Mouse (Mus musculus): ENCODE data around the gene Ghrhr. TPM values are rescaled to one million over a fixed set of nuclear protein-coding genes. Genes with fewer than 3 reads are reported as not detected.

The Ghrhr gene
- total and polyA plus RNA-seq, 2 experiments, result 0.09 TPM; not detected in 1

DNA sequence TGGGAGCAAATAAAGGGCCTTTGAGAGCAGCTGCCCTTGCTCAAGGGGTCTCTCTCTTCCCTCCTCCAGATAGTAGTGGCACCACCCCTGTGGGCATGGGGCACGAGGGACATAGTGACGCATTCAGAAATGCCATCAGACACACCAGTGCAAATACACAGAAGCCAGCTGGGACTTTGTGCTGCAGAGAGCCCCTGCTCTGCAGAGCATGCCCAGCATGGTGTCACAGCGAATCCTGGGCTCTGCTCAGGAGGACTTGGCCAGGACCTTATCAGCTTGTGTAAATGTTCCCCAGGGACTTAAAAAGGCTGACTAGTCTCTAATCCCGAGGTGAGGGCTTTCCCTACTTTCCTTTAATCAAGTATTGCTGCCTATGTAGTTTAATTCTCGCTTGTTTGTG, 34.4 kb upstream of the Ghrhr start:
- no peak for TF ChIP-seq POLR2A (IDR thresholded peaks at IDR 0.05; ENCODE audit: extremely low read depth, insufficient read depth, low read length)
- TF ChIP-seq CTCF (IDR thresholded peaks at IDR 0.05; ENCODE audit: low read depth, low read length), result no peak
- Histone ChIP-seq H3K27ac (replicated peaks; ENCODE audit: insufficient read depth, low read depth, low read length) (no peak overlapping the region), H3K36me3 (ENCODE audit: control insufficient read depth, insufficient read depth, low read length) (no peaks in the 10 kb centered on the region), H3K79me2 (ENCODE audit: control insufficient read depth, insufficient read depth, low read length) (no peaks in the 10 kb centered on the region), H3K27me3 (ENCODE audit: control insufficient read depth, insufficient read depth, low read length) (no peaks in the 10 kb centered on the region), H3K9ac (ENCODE audit: low read depth, low read length) (no peak overlapping the region), H3K4me1 (ENCODE audit: control insufficient read depth, insufficient read depth, low read length) (peaks cover 2% of the 10 kb centered on the region; the same call in 1 of the 2 replicates), H3K4me3 (ENCODE audit: insufficient read depth, low read depth, low read length) (no peak overlapping the region)
- DNase-seq (ENCODE audit: extremely low read depth, low read depth, low spot score), result peak; percentile 78
- WGBS, result 9% methylated on average over 5 of the region's 5 CpGs

- 81% methylated on average over 9 of the region's 9 CpGs for WGBS
- Histone ChIP-seq H3K79me2 (ENCODE audit: control insufficient read depth, insufficient read depth, low read length) (no peaks in the 10 kb centered on the region), H3K4me3 (ENCODE audit: insufficient read depth, low read depth, low read length) (peak overlapping the region; percentile 40; the same call in 1 of the 2 replicates), H3K4me1 (ENCODE audit: control insufficient read depth, insufficient read depth, low read length) (peaks cover 2% of the 10 kb centered on the region; the same call in 1 of the 2 replicates), H3K27me3 (ENCODE audit: control insufficient read depth, insufficient read depth, low read length) (no peaks in the 10 kb centered on the region), H3K36me3 (ENCODE audit: control insufficient read depth, insufficient read depth, low read length) (no peaks in the 10 kb centered on the region), H3K9ac (ENCODE audit: low read depth, low read length) (no peak overlapping the region; the same call in 1 of the 2 replicates), H3K27ac (replicated peaks; ENCODE audit: insufficient read depth, low read depth, low read length) (no peak overlapping the region)
- DNase-seq (ENCODE audit: extremely low read depth, low read depth, low spot score), result no peak
- no peak for TF ChIP-seq POLR2A (IDR thresholded peaks at IDR 0.05; ENCODE audit: extremely low read depth, insufficient read depth, low read length)
Observed at GRCm38 (mm10) chr6:55342328-55342727, 33.8 kb upstream of the Ghrhr start.

DNA sequence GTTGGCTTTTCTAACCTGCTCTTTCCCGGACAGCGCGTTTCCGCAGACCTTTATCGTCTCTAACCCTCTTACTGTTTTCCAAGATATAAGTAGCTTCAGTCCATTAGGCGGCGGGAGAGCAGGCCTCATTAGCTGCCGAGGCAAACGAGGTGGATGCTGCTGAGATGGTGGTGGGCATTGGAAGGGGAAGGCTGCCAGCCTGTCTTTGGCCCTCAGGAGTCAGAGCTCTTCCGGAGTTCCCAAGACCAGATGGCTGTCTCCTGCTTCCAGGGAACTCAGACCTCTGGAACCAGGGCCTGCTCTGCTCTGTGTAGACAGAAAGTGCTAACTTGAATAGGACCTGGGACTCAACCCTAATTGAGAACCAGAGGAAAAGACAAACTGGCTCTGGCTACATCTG, 32.6 kb upstream of the Ghrhr start:
- DNase-seq (ENCODE audit: extremely low read depth, low read depth, low spot score), result no peak
- no peaks in the 10 kb centered on the region for H3K36me3 ChIP-seq (ENCODE audit: control insufficient read depth, insufficient read depth, low read length)

DNA sequence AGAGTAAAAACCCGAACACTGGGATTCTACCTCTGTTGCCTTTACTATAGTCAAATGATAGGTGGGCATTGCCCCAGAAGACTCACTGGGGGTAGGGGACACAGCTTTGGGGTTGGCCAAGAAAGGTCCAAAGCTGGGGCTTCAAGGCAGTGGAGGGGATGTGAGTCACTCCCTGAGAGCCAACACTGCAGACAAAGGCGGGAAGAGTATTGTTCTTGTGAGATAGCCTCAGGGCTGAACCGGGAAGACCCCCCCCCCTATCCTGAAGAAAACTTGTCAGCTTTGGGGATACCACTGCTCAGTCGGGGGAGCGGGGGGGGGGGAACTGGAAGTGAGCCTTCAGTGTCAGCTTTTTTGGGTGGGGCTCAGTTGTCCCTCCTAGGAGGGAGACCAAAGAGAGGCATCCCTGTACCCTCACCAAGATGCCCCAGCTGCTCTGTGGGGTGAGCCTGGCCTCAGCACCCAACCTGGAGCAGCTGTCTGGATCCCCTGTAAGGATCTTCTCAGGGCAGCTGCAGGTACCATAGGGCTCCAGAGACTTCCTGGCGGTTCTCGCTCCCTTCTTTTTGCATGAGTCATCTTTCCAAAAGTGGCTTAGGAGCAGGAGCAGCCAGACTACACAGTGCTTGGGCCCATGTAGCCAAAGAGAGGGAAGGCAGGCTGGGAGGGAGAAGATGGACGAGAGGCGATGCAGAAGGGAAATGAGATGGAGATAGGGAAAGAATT, 31.6 kb upstream of the Ghrhr start:
- 87% methylated on average over 9 of the region's 9 CpGs for WGBS
- Histone ChIP-seq H3K36me3 (ENCODE audit: control insufficient read depth, insufficient read depth, low read length) (no peaks in the 10 kb centered on the region), H3K9ac (ENCODE audit: low read depth, low read length) (no peak overlapping the region), H3K27ac (replicated peaks; ENCODE audit: insufficient read depth, low read depth, low read length) (no peak overlapping the region), H3K27me3 (ENCODE audit: control insufficient read depth, insufficient read depth, low read length) (no peaks in the 10 kb centered on the region), H3K4me1 (ENCODE audit: control insufficient read depth, insufficient read depth, low read length) (peaks cover 2% of the 10 kb centered on the region; the same call in 1 of the 2 replicates), H3K4me3 (ENCODE audit: insufficient read depth, low read depth, low read length) (no peak overlapping the region), H3K79me2 (ENCODE audit: control insufficient read depth, insufficient read depth, low read length) (no peaks in the 10 kb centered on the region)
- TF ChIP-seq POLR2A (IDR thresholded peaks at IDR 0.05; ENCODE audit: extremely low read depth, insufficient read depth, low read length) (no peak), CTCF (IDR thresholded peaks at IDR 0.05; ENCODE audit: low read depth, low read length) (no peak)
- no peak for DNase-seq (ENCODE audit: extremely low read depth, low read depth, low spot score)

More for the DNA sequence above, 32.6 kb upstream of the Ghrhr start:
- Histone ChIP-seq H3K4me3 (ENCODE audit: insufficient read depth, low read depth, low read length) (0 out of 2 replicates have a peak overlapping the region, but pooled peaks have one; percentile 12), H3K4me1 (ENCODE audit: control insufficient read depth, insufficient read depth, low read length) (peaks cover 2% of the 10 kb centered on the region; the same call in 1 of the 2 replicates), H3K27ac (replicated peaks; ENCODE audit: insufficient read depth, low read depth, low read length) (no peak overlapping the region; the same call in 1 of the 2 replicates), H3K27me3 (ENCODE audit: control insufficient read depth, insufficient read depth, low read length) (no peaks in the 10 kb centered on the region), H3K9ac (ENCODE audit: low read depth, low read length) (no peak overlapping the region), H3K79me2 (ENCODE audit: control insufficient read depth, insufficient read depth, low read length) (no peaks in the 10 kb centered on the region)
- TF ChIP-seq CTCF (IDR thresholded peaks at IDR 0.05; ENCODE audit: low read depth, low read length) (no peak), POLR2A (IDR thresholded peaks at IDR 0.05; ENCODE audit: extremely low read depth, insufficient read depth, low read length) (no peak)
- 79% methylated on average over 10 of the region's 10 CpGs for WGBS

GRCm38 (mm10) chr6:55345264-55345663, 30.8 kb upstream of the Ghrhr start:
- no peak overlapping the region for H3K9ac ChIP-seq (ENCODE audit: low read depth, low read length)
- no peaks in the 10 kb centered on the region for H3K27me3 ChIP-seq (ENCODE audit: control insufficient read depth, insufficient read depth, low read length)
- WGBS, result 92% methylated on average over 10 of the region's 10 CpGs
- H3K27ac ChIP-seq (replicated peaks; ENCODE audit: insufficient read depth, low read depth, low read length), result no peak overlapping the region
- no peaks in the 10 kb centered on the region for H3K79me2 ChIP-seq (ENCODE audit: control insufficient read depth, insufficient read depth, low read length)
- H3K4me3 ChIP-seq (ENCODE audit: insufficient read depth, low read depth, low read length), result no peak overlapping the region
- H3K36me3 ChIP-seq (ENCODE audit: control insufficient read depth, insufficient read depth, low read length), result no peaks in the 10 kb centered on the region
- DNase-seq (ENCODE audit: extremely low read depth, low read depth, low spot score), result no peak
- H3K4me1 ChIP-seq (ENCODE audit: control insufficient read depth, insufficient read depth, low read length), result peaks cover 2% of the 10 kb centered on the region; the same call in 1 of the 2 replicates
- TF ChIP-seq POLR2A (IDR thresholded peaks at IDR 0.05; ENCODE audit: extremely low read depth, insufficient read depth, low read length), result no peak
- no peak for TF ChIP-seq CTCF (IDR thresholded peaks at IDR 0.05; ENCODE audit: low read depth, low read length)

GRCm38 (mm10) chr6:55346491-55346890, 29.6 kb upstream of the Ghrhr start:
- 89% methylated on average over 7 of the region's 7 CpGs for WGBS
- H3K27ac ChIP-seq (replicated peaks; ENCODE audit: insufficient read depth, low read depth, low read length), result no peak overlapping the region
- no peak for DNase-seq (ENCODE audit: extremely low read depth, low read depth, low spot score)
- no peak for TF ChIP-seq POLR2A (IDR thresholded peaks at IDR 0.05; ENCODE audit: extremely low read depth, insufficient read depth, low read length)
- no peak for TF ChIP-seq CTCF (IDR thresholded peaks at IDR 0.05; ENCODE audit: low read depth, low read length)
- no peaks in the 10 kb centered on the region for H3K79me2 ChIP-seq (ENCODE audit: control insufficient read depth, insufficient read depth, low read length)
- H3K27me3 ChIP-seq (ENCODE audit: control insufficient read depth, insufficient read depth, low read length), result no peaks in the 10 kb centered on the region
- peaks cover 2% of the 10 kb centered on the region; the same call in 1 of the 2 replicates for H3K4me1 ChIP-seq (ENCODE audit: control insufficient read depth, insufficient read depth, low read length)
- H3K4me3 ChIP-seq (ENCODE audit: insufficient read depth, low read depth, low read length), result no peak overlapping the region
- H3K36me3 ChIP-seq (ENCODE audit: control insufficient read depth, insufficient read depth, low read length), result no peaks in the 10 kb centered on the region
- no peak overlapping the region for H3K9ac ChIP-seq (ENCODE audit: low read depth, low read length)
